Mouse (Mus musculus): ENCODE results near the gene Chmp4b. TPM values are rescaled to one million over a fixed set of nuclear protein-coding genes. Genes with fewer than 3 reads are reported as not detected.

Gene Chmp4b
- polyA plus RNA-seq, 1 experiment: 150 TPM

GRCm38 (mm10) chr2:154729737-154730136 is 78.2 kb downstream of the Chmp4b start:
- TF ChIP-seq CTCF (IDR thresholded peaks at IDR 0.05; ENCODE audit: borderline replicate concordance, insufficient read depth, low read length): no peak
- Histone ChIP-seq H3K27ac (ENCODE audit: insufficient read depth, low read length) (no peak overlapping the region), H3K4me1 (ENCODE audit: control insufficient read depth, insufficient read depth, low read length) (no peaks in the 10 kb centered on the region), H3K4me3 (ENCODE audit: insufficient read depth, low read length) (no peak overlapping the region)

GRCm38 (mm10) chr2:154730841-154731240 is 79.3 kb downstream of the Chmp4b start:
- Histone ChIP-seq H3K27ac (ENCODE audit: insufficient read depth, low read length) (no peak overlapping the region), H3K4me3 (ENCODE audit: insufficient read depth, low read length) (no peak overlapping the region), H3K4me1 (ENCODE audit: control insufficient read depth, insufficient read depth, low read length) (no peaks in the 10 kb centered on the region)
- no peak for TF ChIP-seq POLR2A (IDR thresholded peaks at IDR 0.05; ENCODE audit: low read depth, low read length)
- TF ChIP-seq CTCF (IDR thresholded peaks at IDR 0.05; ENCODE audit: borderline replicate concordance, insufficient read depth, low read length): no peak

GRCm38 (mm10) chr2:154731916-154732315 is 80.4 kb downstream of the Chmp4b start:
- TF ChIP-seq CTCF (IDR thresholded peaks at IDR 0.05; ENCODE audit: borderline replicate concordance, insufficient read depth, low read length) (no peak), POLR2A (IDR thresholded peaks at IDR 0.05; ENCODE audit: low read depth, low read length) (no peak)
- H3K4me3 ChIP-seq (ENCODE audit: insufficient read depth, low read length): no peak overlapping the region
- H3K27ac ChIP-seq (ENCODE audit: insufficient read depth, low read length): no peak overlapping the region
- H3K4me1 ChIP-seq (ENCODE audit: control insufficient read depth, insufficient read depth, low read length): 0 out of 2 replicates have a peak, but pooled peaks cover 2% of the 10 kb centered on the region

GRCm38 (mm10) chr2:154732503-154733141 is 81.1 kb downstream of the Chmp4b start:
- TF ChIP-seq CTCF (IDR thresholded peaks at IDR 0.05; ENCODE audit: borderline replicate concordance, insufficient read depth, low read length) (no peak), POLR2A (IDR thresholded peaks at IDR 0.05; ENCODE audit: low read depth, low read length) (no peak)
- Histone ChIP-seq H3K27ac (ENCODE audit: insufficient read depth, low read length) (no peak overlapping the region), H3K4me1 (ENCODE audit: control insufficient read depth, insufficient read depth, low read length) (0 out of 2 replicates have a peak, but pooled peaks cover 2% of the 10 kb centered on the region), H3K4me3 (ENCODE audit: insufficient read depth, low read length) (no peak overlapping the region)

GRCm38 (mm10) chr2:154734977-154735376 is 83.5 kb downstream of the Chmp4b start:
- Histone ChIP-seq H3K4me3 (ENCODE audit: insufficient read depth, low read length) (no peak overlapping the region), H3K4me1 (ENCODE audit: control insufficient read depth, insufficient read depth, low read length) (0 out of 2 replicates have a peak, but pooled peaks cover 2% of the 10 kb centered on the region), H3K27ac (ENCODE audit: insufficient read depth, low read length) (no peak overlapping the region)
- TF ChIP-seq POLR2A (IDR thresholded peaks at IDR 0.05; ENCODE audit: low read depth, low read length) (no peak), CTCF (IDR thresholded peaks at IDR 0.05; ENCODE audit: borderline replicate concordance, insufficient read depth, low read length) (no peak)

GRCm38 (mm10) chr2:154735416-154735815 is 83.9 kb downstream of the Chmp4b start:
- 0 out of 2 replicates have a peak, but pooled peaks cover 2% of the 10 kb centered on the region for H3K4me1 ChIP-seq (ENCODE audit: control insufficient read depth, insufficient read depth, low read length)
- no peak for TF ChIP-seq POLR2A (IDR thresholded peaks at IDR 0.05; ENCODE audit: low read depth, low read length)
- TF ChIP-seq CTCF (IDR thresholded peaks at IDR 0.05; ENCODE audit: borderline replicate concordance, insufficient read depth, low read length): no peak
- no peak overlapping the region for H3K4me3 ChIP-seq (ENCODE audit: insufficient read depth, low read length)

GRCm38 (mm10) chr2:154735986-154736385 is 84.5 kb downstream of the Chmp4b start:
- Histone ChIP-seq H3K27ac (ENCODE audit: insufficient read depth, low read length) (no peak overlapping the region), H3K4me3 (ENCODE audit: insufficient read depth, low read length) (no peak overlapping the region), H3K4me1 (ENCODE audit: control insufficient read depth, insufficient read depth, low read length) (0 out of 2 replicates have a peak, but pooled peaks cover 2% of the 10 kb centered on the region)
- TF ChIP-seq CTCF (IDR thresholded peaks at IDR 0.05; ENCODE audit: borderline replicate concordance, insufficient read depth, low read length) (no peak), POLR2A (IDR thresholded peaks at IDR 0.05; ENCODE audit: low read depth, low read length) (no peak)

More at GRCm38 (mm10) chr2:154735416-154735815, 83.9 kb downstream of the Chmp4b start:
- H3K27ac ChIP-seq (ENCODE audit: insufficient read depth, low read length): no peak overlapping the region

- H3K27ac ChIP-seq (ENCODE audit: insufficient read depth, low read length): no peak overlapping the region
- TF ChIP-seq CTCF (IDR thresholded peaks at IDR 0.05; ENCODE audit: borderline replicate concordance, insufficient read depth, low read length) (no peak), POLR2A (IDR thresholded peaks at IDR 0.05; ENCODE audit: low read depth, low read length) (no peak)
- H3K4me1 ChIP-seq (ENCODE audit: control insufficient read depth, insufficient read depth, low read length): peaks cover 2% of the 10 kb centered on the region; the same call in 1 of the 2 replicates
- no peak overlapping the region for H3K4me3 ChIP-seq (ENCODE audit: insufficient read depth, low read length)
Measured at GRCm38 (mm10) chr2:154738621-154739020, 87.1 kb downstream of the Chmp4b start.

- no peak for TF ChIP-seq CTCF (IDR thresholded peaks at IDR 0.05; ENCODE audit: borderline replicate concordance, insufficient read depth, low read length)
- no peak for TF ChIP-seq POLR2A (IDR thresholded peaks at IDR 0.05; ENCODE audit: low read depth, low read length)
- H3K4me1 ChIP-seq (ENCODE audit: control insufficient read depth, insufficient read depth, low read length): no peaks in the 10 kb centered on the region; the same call in 1 of the 2 replicates
- no peak overlapping the region for H3K4me3 ChIP-seq (ENCODE audit: insufficient read depth, low read length)
- H3K27ac ChIP-seq (ENCODE audit: insufficient read depth, low read length): no peak overlapping the region
Measured at GRCm38 (mm10) chr2:154742911-154743819, 91.7 kb downstream of the Chmp4b start.
